Mouse (Mus musculus) limb, embryonic 12.5 days (tissue): ENCODE data around the gene Stpg2. TPM values are rescaled to one million over a fixed set of nuclear protein-coding genes. Genes with fewer than 3 reads are reported as not detected.
A peak's percentile ranks its signal among the peaks of the same experiment; 100 is the strongest.
"Not testable (repeated sequence)": the region's sequence is repeated elsewhere in the genome, so short reads cannot be mapped to it uniquely, and the experiment has no call there.

Experiments
- ATAC-seq: fragments of 200-750 bp; cut with Nextera tagmentation; 2 replicates; pipeline ENCODE4 v1.8.0; 2017; ENCODE audit warnings: low read depth, moderate TSS enrichment; ENCODE audit not compliant: insufficient number of reproducible peaks, insufficient read depth, low FRiP score, low TSS enrichment
- H3K27ac ChIP-seq: fragments of 300-500 bp; sonication (generic); 2 replicates; pipeline ENCODE4 v1.5.1; 2016; ENCODE audit warnings: mild to moderate bottlenecking, moderate library complexity
- H3K27me3 ChIP-seq: fragments of 300-500 bp; sonication (generic); 2 replicates; pipeline ENCODE4 v1.6.1; 2016; ENCODE audit warnings: mild to moderate bottlenecking, moderate library complexity
- H3K36me3 ChIP-seq: fragments of 300-500 bp; sonication (generic); 2 replicates; pipeline ENCODE4 v1.6.1; 2016; ENCODE audit warnings: mild to moderate bottlenecking, moderate library complexity
- H3K4me1 ChIP-seq: fragments of 300-500 bp; sonication (generic); replicated peaks from 2 replicates; pipeline ENCODE4 v1.6.1; 2016
- H3K4me2 ChIP-seq: fragments of 300-500 bp; sonication (generic); 2 replicates; pipeline ENCODE4 v1.6.1; 2016; ENCODE audit warnings: mild to moderate bottlenecking, moderate library complexity
- H3K4me3 ChIP-seq: fragments of 300-500 bp; sonication (generic); replicated peaks from 2 replicates; pipeline ENCODE4 v1.5.1; 2016; ENCODE audit warnings: mild to moderate bottlenecking
- H3K9ac ChIP-seq: fragments of 300-500 bp; sonication (generic); replicated peaks from 2 replicates; pipeline ENCODE4 v1.6.1; 2016; ENCODE audit warnings: mild to moderate bottlenecking, moderate library complexity
- H3K9me3 ChIP-seq: fragments of 300-500 bp; sonication (generic); 2 replicates; pipeline ENCODE4 v1.6.1; 2016; ENCODE audit warnings: mild to moderate bottlenecking, moderate library complexity
- WGBS: fragments of 180-500 bp; shearing (Covaris S2); methylation state at CpG from one replicate; pipeline ENCODE4 v1.1.7; 2016; 5-methylcytosine and 5-hydroxymethylcytosine counted together
- polyA plus RNA-seq: library from polyadenylated mRNA; unstranded; fragments of >200 nt; fragmentation: Nextera tagmentation; extraction: Ambion mirVana; gene quantifications from 2 replicates; pipeline ENCODE4 v1.2.1, GENCODE M21; 2016

Stpg2 gene
- polyA plus RNA-seq, 1 experiment from 2014 or later, result 0.09 TPM

DNA sequence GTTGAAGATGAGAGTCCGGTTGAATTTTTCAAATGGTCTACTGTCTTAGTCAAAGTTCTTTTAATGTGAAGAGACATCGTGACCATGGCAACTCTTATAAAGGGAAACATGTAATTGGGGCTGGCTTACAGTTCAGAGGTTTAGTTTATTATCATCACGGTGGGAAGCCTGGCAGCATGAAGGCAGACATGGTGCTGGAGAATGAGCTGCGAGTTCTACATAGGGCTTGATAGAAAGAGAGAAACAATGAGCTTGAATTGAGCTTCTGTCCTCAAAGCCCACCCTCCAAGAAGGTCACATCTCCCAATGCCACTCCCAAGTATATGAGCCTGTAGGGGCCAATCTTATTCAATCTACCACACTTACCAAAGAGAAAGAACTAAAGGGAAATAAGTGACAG, 453.9 kb downstream of the Stpg2 start:
- Histone ChIP-seq H3K27me3 (no peaks in the 10 kb centered on the region), H3K4me3 (no peak overlapping the region), H3K27ac (no peak overlapping the region), H3K9me3 (no peaks in the 10 kb centered on the region), H3K36me3 (no peaks in the 10 kb centered on the region), H3K4me2 (no peak overlapping the region), H3K9ac (no peak overlapping the region), H3K4me1 (no peaks in the 10 kb centered on the region)
- WGBS, result 71% methylated on average over 4 of the region's 4 CpGs
- ATAC-seq, result no peak

- no peak overlapping the region for H3K9ac ChIP-seq
- no peaks in the 10 kb centered on the region for H3K9me3 ChIP-seq
- no peaks in the 10 kb centered on the region for H3K4me1 ChIP-seq
- H3K27ac ChIP-seq, result no peak overlapping the region
- no peaks in the 10 kb centered on the region for H3K36me3 ChIP-seq
- no peak overlapping the region for H3K4me2 ChIP-seq
- no peaks in the 10 kb centered on the region for H3K27me3 ChIP-seq
- no peak overlapping the region for H3K4me3 ChIP-seq
- ATAC-seq, result no peak
Observed at GRCm38 (mm10) chr3:139662241-139662640, 456.7 kb downstream of the Stpg2 start.

DNA sequence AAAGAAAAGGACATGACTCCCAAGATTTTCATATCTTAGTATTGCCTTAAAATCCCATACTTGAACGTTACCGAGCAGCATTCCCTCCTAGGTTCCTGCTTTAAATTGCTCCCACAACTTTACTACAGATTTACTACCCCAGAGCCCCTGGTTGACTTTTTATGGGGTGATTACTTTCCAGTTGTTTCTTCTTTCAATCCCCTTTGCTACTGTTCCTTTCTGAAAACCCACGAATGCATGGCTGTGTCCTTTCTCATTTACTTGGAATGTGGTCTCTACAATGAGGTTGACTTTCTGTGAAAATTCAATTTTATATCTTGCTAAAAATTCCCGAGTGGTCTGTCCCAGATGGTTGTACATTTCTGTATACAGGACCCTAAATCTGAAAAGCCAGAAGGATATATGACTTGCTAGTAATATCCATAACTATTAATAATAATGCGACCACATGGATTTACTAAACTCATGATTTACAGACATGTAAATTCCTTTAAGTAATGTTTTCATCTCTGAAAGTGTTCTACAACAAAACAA, 458.3 kb downstream of the Stpg2 start:
- Histone ChIP-seq H3K4me3 (no peak overlapping the region), H3K4me1 (no peaks in the 10 kb centered on the region), H3K27me3 (no peaks in the 10 kb centered on the region; the same call in 1 of the 2 replicates), H3K9ac (no peak overlapping the region), H3K36me3 (no peaks in the 10 kb centered on the region), H3K27ac (no peak overlapping the region), H3K9me3 (no peaks in the 10 kb centered on the region), H3K4me2 (no peak overlapping the region)
- 19% methylated on average over 5 of the region's 5 CpGs for WGBS
- peak; percentile 52; the same call in 1 of the 2 replicates for ATAC-seq

DNA sequence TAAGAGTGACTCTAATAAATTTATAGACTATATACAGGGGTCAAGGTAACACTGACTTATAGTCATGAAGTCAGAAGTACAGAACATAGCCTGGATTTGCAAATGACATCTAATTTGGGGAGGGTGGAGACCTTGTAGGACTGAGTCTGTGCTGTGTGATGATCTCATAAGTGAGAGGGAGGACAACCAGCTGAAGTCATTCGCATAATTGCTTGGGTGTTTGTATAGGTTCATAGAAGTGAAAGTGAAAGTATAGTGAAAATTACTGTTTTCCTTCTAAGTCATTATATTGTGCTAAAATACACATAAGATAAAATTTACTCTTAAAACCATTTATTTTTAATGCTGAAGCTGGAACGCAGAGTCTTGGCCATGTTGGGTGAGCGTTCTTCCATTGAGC, 459.6 kb downstream of the Stpg2 start:
- 95% methylated on average over 3 of the region's 3 CpGs for WGBS
- no peaks in the 10 kb centered on the region; the same call in 1 of the 2 replicates for H3K27me3 ChIP-seq

DNA sequence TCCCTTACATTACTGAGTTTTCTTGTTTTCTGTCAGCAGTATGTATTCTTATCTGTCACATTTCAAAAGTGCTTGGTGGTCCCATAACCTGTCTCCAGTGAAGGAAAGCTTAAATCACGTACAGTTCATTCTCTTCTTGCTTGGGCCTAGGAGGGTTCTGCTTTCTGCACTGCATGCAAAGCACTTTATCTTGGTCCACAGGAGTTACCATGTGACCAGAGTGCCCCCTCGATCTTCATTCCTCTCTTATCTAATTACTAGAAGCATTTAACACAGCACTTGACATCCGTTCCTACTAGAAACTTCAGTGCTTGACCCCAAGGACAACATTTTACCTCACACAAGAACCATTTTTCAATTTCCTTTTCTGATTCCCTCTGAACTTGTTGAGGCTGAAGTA, 470.7 kb downstream of the Stpg2 start:
- H3K36me3 ChIP-seq, result no peaks in the 10 kb centered on the region
- H3K9me3 ChIP-seq, result no peaks in the 10 kb centered on the region
- H3K27me3 ChIP-seq, result no peaks in the 10 kb centered on the region
- no peaks in the 10 kb centered on the region for H3K4me1 ChIP-seq
- H3K4me2 ChIP-seq, result no peak overlapping the region
- 71% methylated on average over 3 of the region's 3 CpGs for WGBS
- H3K9ac ChIP-seq, result no peak overlapping the region
- H3K27ac ChIP-seq, result no peak overlapping the region
- H3K4me3 ChIP-seq, result no peak overlapping the region
- ATAC-seq, result no peak

More for the DNA sequence above, 459.6 kb downstream of the Stpg2 start:
- no peaks in the 10 kb centered on the region for H3K36me3 ChIP-seq
- ATAC-seq, result no peak
- no peak overlapping the region for H3K27ac ChIP-seq
- H3K9me3 ChIP-seq, result no peaks in the 10 kb centered on the region
- no peak overlapping the region for H3K9ac ChIP-seq
- no peak overlapping the region for H3K4me3 ChIP-seq
- no peak overlapping the region for H3K4me2 ChIP-seq
- H3K4me1 ChIP-seq, result no peaks in the 10 kb centered on the region

DNA sequence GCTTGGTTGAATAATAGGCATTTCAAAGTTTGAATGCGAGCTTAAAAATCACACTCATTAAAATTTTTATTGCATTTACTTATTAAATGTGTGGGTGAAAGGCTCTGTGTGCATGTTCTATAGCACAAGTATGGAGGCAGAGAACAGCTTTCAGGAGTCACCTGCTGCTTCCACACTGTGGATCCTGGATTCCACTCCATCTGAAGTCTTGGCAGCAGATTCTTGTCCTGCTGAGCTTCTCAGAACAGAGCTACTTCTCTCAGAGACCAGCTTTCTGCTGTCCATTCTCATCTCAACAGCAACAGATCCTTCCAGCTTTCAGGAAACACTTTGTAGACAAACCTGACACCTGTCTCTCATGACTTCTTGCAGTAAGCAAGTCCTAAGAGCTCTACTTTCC, 471.2 kb downstream of the Stpg2 start:
- no peak for ATAC-seq
- Histone ChIP-seq H3K4me2 (no peak overlapping the region), H3K9me3 (no peaks in the 10 kb centered on the region), H3K4me3 (no peak overlapping the region), H3K27me3 (no peaks in the 10 kb centered on the region), H3K9ac (no peak overlapping the region), H3K4me1 (no peaks in the 10 kb centered on the region), H3K27ac (no peak overlapping the region), H3K36me3 (no peaks in the 10 kb centered on the region)
- 70% methylated on average over 1 of the region's 1 CpGs for WGBS

DNA sequence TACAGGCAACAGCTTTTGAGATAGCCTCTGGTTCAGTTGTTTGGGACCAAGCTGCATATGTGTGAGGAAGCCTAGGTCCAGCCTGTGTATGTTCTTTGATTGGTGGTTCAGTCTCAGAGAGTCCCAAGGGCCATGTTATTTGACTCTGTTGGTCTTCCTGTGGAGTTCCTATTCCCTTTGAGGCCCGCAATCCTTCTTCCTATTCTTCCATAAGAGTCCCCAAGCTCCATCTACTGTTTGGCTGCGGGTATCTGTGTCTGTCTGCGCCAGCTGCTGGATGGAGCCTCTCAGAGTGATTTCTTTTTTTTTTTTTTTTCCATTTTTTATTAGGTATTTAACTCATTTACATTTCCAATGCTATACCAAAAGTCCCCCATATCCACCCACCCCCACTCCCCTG, 498.7 kb downstream of the Stpg2 start:
- H3K27me3 ChIP-seq, H3K9me3 ChIP-seq, H3K36me3 ChIP-seq, H3K4me3 ChIP-seq, H3K4me1 ChIP-seq, H3K9ac ChIP-seq, H3K27ac ChIP-seq, ATAC-seq, H3K4me2 ChIP-seq: not testable (repeated sequence)
- WGBS, result 91% methylated on average over 3 of the region's 3 CpGs

- not testable (repeated sequence) for H3K9ac ChIP-seq, H3K27ac ChIP-seq, H3K9me3 ChIP-seq, ATAC-seq, H3K4me3 ChIP-seq, H3K4me1 ChIP-seq, H3K4me2 ChIP-seq, H3K27me3 ChIP-seq, H3K36me3 ChIP-seq
- WGBS, result 93% methylated on average over 4 of the region's 4 CpGs
Observed at GRCm38 (mm10) chr3:139707396-139707795, 501.9 kb downstream of the Stpg2 start.

GRCm38 (mm10) chr3:139709794-139710193, 504.3 kb downstream of the Stpg2 start:
- no peak overlapping the region for H3K4me2 ChIP-seq
- no peaks in the 10 kb centered on the region for H3K36me3 ChIP-seq
- no peak overlapping the region for H3K27ac ChIP-seq
- no peaks in the 10 kb centered on the region for H3K4me1 ChIP-seq
- H3K4me3 ChIP-seq, result no peak overlapping the region
- WGBS, result 85% methylated on average over 4 of the region's 4 CpGs
- H3K9me3 ChIP-seq, result no peaks in the 10 kb centered on the region
- no peaks in the 10 kb centered on the region for H3K27me3 ChIP-seq
- no peak for ATAC-seq
- no peak overlapping the region for H3K9ac ChIP-seq

DNA sequence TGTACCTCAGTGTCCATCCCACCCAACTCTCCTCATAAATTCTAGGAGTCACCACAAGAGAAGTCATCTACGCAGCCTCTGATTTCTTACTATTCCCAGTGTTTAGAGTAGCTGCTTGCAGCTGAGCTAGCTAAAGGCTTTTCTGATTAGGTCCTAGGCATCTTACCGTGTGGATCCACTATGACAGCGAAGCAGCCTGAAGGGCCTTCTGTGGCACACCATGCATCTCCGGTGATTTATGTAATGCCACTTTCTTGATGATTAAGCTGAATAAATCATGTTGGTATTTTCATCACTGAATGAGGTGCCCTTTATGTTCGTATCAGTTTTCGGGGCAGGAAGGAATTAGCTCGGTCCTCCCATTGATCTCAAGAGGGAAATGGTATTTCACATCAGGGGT, 523.3 kb downstream of the Stpg2 start:
- 23% methylated on average over 7 of the region's 7 CpGs for WGBS
- Histone ChIP-seq H3K9ac (no peak overlapping the region), H3K36me3 (no peaks in the 10 kb centered on the region), H3K27me3 (no peaks in the 10 kb centered on the region), H3K4me1 (no peaks in the 10 kb centered on the region), H3K4me3 (no peak overlapping the region), H3K27ac (no peak overlapping the region), H3K9me3 (no peaks in the 10 kb centered on the region), H3K4me2 (no peak overlapping the region)
- ATAC-seq, result no peak

GRCm38 (mm10) chr3:139729248-139729647, 523.8 kb downstream of the Stpg2 start:
- no peaks in the 10 kb centered on the region for H3K4me1 ChIP-seq
- H3K27me3 ChIP-seq, result no peaks in the 10 kb centered on the region
- no peak overlapping the region for H3K9ac ChIP-seq
- no peaks in the 10 kb centered on the region for H3K9me3 ChIP-seq
- H3K4me2 ChIP-seq, result no peak overlapping the region
- H3K36me3 ChIP-seq, result no peaks in the 10 kb centered on the region
- H3K27ac ChIP-seq, result no peak overlapping the region
- no peak overlapping the region for H3K4me3 ChIP-seq
- 22% methylated on average over 5 of the region's 5 CpGs for WGBS
- ATAC-seq, result no peak

- no peak for ATAC-seq
- Histone ChIP-seq H3K4me2 (no peak overlapping the region), H3K4me3 (no peak overlapping the region), H3K36me3 (no peaks in the 10 kb centered on the region), H3K9me3 (no peaks in the 10 kb centered on the region), H3K9ac (no peak overlapping the region), H3K27me3 (no peaks in the 10 kb centered on the region), H3K27ac (no peak overlapping the region), H3K4me1 (no peaks in the 10 kb centered on the region)
- 79% methylated on average over 2 of the region's 2 CpGs for WGBS
Observed at GRCm38 (mm10) chr3:139733156-139733555, 527.7 kb downstream of the Stpg2 start.
